Mouse (Mus musculus) MEL (cell line): ENCODE data around the gene Ccdc33.

Experiments
- MYB ChIP-seq: IDR thresholded peaks from 2 replicates; pipeline ENCODE4 v1.6.1; 2011; ENCODE audit warnings: mild to moderate bottlenecking, low read depth, low read length, improper control_type of control experiment
- POLR2A ChIP-seq, 2 experiments: IDR thresholded peaks; 2 replicates each; pipeline ENCODE4 v1.6.1; 2011 to 2012; ENCODE audit warnings: low read length in 2 of 2, mild to moderate bottlenecking in 2 of 2, control low read depth in 1 of 2, improper control_type of control experiment in 1 of 2, low read depth in 1 of 2, moderate library complexity in 1 of 2; ENCODE audit not compliant: control insufficient read depth in 1 of 2, insufficient read depth in 1 of 2, poor library complexity in 1 of 2
- USF1 ChIP-seq: IDR thresholded peaks from 2 replicates; pipeline ENCODE4 v1.6.1; 2014; ENCODE audit warnings: low read depth, mild to moderate bottlenecking, inconsistent platforms, low read length, improper control_type of control experiment, moderate library complexity

- no peak for TF ChIP-seq USF1
- TF ChIP-seq MYB: no peak
- TF ChIP-seq POLR2A (IDR thresholded peaks at IDR 0.05; ENCODE audit: control insufficient read depth in 1 of 2, insufficient read depth in 1 of 2, low read depth in 1 of 2, low read length in 2 of 2, poor library complexity in 1 of 2): no peak
These were observed 101.7 kb downstream of the Ccdc33 start for GRCm38 (mm10) chr9:58016962-58017361.
